Mouse (Mus musculus): Measurements from ENCODE around the gene Usp34. TPM values are rescaled to one million over a fixed set of nuclear protein-coding genes. Genes with fewer than 3 reads are reported as not detected.
A peak's percentile ranks its signal among the peaks of the same experiment; 100 is the strongest.
"Not testable (repeated sequence)": the region's sequence is repeated elsewhere in the genome, so short reads cannot be mapped to it uniquely, and the experiment has no call there.

The Usp34 gene
- total RNA-seq, 2 experiments from 2014 or later: 88.0 to 92.1 TPM

DNA sequence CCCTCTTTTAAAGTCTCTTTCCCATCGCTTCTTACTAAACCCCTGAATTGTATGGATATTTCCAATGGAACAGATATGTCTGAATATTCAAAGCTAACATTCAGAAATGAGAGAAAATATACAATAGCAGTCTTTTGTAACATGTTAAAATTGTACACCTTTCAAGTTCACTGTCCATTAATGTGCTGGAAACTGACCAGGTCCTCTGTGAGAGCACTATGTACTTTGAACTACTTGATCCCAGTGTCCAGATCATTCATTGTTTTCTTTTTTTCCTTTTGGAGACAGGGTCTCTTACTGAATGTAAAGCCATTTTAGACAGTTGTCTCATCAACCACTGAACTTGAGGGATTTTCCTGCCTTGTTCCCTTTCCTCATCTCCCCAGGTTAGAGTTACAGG, 3.6 kb upstream of the Usp34 start:
- no peak for DNase-seq (ENCODE audit: low spot score in 2 of 2)
- Histone ChIP-seq H3K27ac (no peak overlapping the region), H3K4me3 (no peak overlapping the region)
- TF ChIP-seq CTCF (conservative IDR thresholded peaks at IDR 0.05): no peak

DNA sequence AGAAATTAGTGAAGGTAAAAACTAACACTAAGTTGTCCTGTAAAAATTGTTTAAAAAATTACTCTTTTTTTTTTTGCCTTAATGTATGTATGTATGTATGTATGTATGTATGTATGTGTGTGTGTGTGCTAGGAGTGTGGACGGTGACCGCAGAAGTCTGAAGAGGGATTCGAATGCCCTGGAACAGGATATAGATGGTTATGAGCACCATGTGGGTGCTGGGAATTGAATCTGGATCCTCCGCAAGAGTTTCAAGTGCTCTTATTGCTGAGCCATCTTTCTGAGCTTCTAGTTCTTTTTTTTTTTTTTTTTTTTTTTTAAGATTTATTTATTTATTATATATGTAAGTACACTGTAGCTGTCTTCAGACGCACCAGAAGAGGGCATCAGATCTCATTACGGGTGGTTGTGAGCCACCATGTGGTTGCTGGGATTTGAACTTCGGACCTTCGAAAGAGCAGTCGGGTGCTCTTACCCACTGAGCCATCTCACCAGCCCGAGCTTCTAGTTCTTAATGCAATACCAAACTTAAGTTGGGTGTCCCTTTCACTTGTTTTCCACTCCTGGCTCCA, 1.5 kb upstream of the Usp34 start:
- not testable (repeated sequence) for DNase-seq (ENCODE audit: low spot score in 2 of 2)
- TF ChIP-seq CTCF (conservative IDR thresholded peaks at IDR 0.05): peak; percentile 46
- Histone ChIP-seq H3K4me3 (peak overlapping the region; percentile 66), H3K27ac (peak overlapping the region; percentile 98)

DNA sequence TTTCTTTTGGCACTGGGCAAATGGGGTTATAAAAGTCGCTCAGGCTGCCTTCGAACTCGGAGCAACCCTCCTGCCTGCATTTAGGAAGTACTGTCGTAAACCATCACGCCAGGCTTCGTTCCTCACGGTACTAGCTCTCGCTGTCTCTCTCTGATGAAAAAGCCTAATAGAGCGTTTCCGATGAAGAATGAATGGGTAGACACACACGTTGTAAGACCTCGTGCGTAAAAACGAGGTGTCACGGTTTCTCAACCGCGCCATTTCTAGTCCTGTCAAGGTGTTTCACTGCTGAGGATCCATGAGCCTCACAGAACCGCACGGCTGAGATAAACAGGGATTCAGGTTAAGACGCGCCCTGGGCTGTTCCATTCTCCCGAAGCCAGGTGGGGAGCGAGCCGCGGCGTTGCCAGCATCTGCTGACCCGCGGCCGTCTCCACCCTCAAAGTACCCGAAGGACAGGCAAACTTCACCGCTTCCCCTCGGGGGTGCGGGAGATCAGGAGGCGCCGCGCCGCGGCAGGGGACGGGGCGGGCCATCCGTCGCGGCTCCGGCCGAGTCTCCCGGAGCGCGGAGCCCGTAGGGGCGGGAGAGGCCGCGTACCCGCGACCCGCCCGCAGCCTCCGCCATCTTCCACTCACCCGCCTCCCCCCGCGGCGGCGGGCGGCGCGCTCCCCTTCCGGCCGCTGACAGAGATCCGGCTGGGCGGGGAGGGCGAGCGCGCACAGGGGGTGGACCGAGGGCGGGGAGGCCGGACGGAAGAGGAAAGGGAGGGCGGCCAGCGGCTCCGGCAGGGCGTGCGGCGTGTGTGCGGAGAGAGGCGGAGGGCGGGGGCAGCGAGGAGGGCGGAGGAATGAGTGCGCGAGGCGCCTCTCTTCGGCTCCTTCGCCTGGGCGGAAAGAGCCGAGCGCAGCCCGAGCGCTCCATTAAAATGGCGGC, 754 bp upstream of the Usp34 start:
- peak overlapping the region; percentile 66 for H3K4me3 ChIP-seq
- TF ChIP-seq CTCF (conservative IDR thresholded peaks at IDR 0.05): no peak
- peak; percentile 95 for DNase-seq (ENCODE audit: low spot score in 2 of 2)
- H3K27ac ChIP-seq: peak overlapping the region; percentile 98

DNA sequence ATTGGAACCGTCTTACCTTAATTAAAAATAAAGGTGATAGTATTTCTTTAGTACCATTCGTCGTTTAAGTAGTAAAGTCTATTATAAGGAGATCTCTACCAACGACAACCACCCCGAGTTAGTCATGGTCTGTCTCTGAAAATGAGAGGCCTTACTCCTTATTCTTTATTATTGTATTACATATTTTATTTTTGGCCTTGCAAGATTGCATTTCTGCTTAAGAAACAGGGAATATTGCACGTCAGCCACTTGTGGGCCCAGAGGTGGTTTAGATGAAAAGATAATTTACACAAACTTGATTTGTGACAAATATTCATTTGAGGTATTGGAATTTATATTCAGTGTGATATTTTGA, 848 bp downstream of the Usp34 start:
- peak overlapping the region; percentile 98 for H3K27ac ChIP-seq
- DNase-seq (ENCODE audit: low spot score in 2 of 2): no peak
- no peak for TF ChIP-seq CTCF (conservative IDR thresholded peaks at IDR 0.05)
- peak overlapping the region; percentile 66 for H3K4me3 ChIP-seq

DNA sequence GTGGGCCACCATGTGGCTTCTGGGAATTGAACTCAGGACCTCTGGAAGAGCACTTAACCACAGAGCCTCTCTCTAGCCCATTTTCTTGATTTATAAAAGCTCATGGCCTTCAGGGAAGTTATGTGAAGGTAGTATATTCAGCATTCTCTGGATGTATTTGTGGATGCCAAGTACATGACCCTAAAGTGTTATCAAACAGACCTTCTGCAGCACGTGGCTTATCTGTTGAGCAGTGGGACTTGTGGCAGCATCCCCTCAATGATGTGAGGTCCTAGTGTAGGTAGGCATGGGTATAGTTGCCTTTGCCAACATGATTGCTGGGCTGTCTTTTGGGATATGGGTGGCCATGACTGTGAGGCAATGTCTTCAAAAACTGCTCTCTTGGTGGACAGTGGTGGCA, 6.8 kb downstream of the Usp34 start:
- DNase-seq (ENCODE audit: low spot score in 2 of 2): no peak
- no peak overlapping the region for H3K27ac ChIP-seq
- H3K4me3 ChIP-seq: no peak overlapping the region
- no peak for TF ChIP-seq CTCF (conservative IDR thresholded peaks at IDR 0.05)

DNA sequence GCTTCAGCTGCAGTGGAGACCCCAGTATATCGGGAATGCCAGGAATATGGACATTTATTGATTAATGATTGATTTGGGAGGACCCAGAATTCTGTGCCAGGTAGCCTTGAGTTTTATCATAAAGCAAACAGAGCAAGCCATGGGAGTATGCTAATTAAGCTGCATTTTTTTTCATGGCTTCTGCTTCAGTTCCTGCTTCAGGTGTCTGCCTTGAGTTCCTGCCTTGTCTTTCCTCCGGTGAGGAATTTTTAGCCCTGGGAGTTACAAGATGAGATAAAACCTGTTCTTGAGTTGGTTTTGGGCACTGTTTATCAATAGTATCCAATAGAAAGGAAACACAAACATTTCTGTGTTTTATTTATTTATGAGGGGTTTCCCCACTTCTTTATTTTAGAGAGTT, 22.7 kb downstream of the Usp34 start:
- no peak for DNase-seq (ENCODE audit: low spot score in 2 of 2)
- no peak overlapping the region for H3K27ac ChIP-seq
- H3K4me3 ChIP-seq: no peak overlapping the region
- no peak for TF ChIP-seq CTCF (conservative IDR thresholded peaks at IDR 0.05)

DNA sequence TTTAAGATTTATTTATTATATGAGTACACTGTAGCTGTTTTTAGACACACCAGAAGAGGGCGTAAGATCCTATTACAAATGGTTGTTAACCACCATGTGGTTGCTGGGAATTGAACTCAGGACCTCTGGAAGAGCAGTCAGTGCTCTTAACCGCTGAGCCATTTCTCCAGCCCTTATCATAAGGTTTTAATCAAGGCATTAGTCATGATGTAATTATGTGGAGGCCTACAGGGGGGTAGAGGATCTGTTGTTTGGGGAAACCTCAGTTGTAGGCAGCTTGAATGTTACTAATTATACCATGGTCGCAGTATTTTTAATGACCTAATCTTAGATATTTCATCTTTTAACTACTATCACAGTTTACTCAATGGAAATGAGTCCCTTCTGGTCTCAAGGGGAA, 25.4 kb downstream of the Usp34 start:
- peak; percentile 26 for TF ChIP-seq CTCF (conservative IDR thresholded peaks at IDR 0.05)
- H3K27ac ChIP-seq: no peak overlapping the region
- no peak overlapping the region for H3K4me3 ChIP-seq
- DNase-seq (ENCODE audit: low spot score in 2 of 2): no peak

DNA sequence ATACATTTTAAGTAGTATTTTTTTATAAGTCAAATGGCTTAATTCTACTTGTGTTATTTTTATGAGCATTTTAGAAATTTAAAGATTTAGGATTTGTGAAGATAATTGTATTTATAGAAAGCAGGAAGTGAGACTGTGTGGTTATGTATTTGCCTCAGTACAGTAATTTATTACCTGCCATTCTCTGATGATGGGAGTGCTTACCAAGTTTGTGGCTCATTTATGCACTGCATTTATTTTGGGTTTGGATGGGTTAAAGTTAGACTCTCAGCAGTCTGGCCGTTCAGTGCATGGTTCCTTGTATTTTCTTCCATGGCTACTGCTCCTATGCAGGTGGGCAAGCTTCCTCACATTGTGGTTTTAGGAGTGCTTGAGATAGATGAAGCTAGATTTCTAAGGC, 28.5 kb downstream of the Usp34 start:
- no peak for TF ChIP-seq CTCF (conservative IDR thresholded peaks at IDR 0.05)
- H3K27ac ChIP-seq: no peak overlapping the region
- no peak overlapping the region for H3K4me3 ChIP-seq
- DNase-seq (ENCODE audit: low spot score in 2 of 2): no peak

DNA sequence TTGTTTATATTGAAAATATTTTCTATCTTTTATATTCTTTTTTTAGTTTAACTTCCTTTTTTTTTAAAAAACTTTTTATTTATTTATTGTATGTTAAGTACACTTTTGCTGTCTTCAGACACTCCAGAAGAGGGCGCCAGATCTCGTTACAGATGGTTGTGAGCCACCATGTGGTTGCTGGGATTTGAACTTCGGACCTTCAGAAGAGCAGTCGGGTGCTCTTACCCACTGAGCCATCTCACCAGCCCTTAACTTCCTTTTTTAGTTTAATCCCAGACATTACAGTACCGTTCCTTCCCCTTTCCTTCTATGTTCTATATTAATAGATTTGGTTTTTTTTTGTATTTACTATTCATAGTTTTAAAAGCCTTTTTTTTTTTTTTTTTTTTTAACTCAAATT, 50.5 kb downstream of the Usp34 start:
- DNase-seq (ENCODE audit: low spot score in 2 of 2); H3K4me3 ChIP-seq; H3K27ac ChIP-seq: not testable (repeated sequence)
- peak; percentile 62 for TF ChIP-seq CTCF (conservative IDR thresholded peaks at IDR 0.05)

DNA sequence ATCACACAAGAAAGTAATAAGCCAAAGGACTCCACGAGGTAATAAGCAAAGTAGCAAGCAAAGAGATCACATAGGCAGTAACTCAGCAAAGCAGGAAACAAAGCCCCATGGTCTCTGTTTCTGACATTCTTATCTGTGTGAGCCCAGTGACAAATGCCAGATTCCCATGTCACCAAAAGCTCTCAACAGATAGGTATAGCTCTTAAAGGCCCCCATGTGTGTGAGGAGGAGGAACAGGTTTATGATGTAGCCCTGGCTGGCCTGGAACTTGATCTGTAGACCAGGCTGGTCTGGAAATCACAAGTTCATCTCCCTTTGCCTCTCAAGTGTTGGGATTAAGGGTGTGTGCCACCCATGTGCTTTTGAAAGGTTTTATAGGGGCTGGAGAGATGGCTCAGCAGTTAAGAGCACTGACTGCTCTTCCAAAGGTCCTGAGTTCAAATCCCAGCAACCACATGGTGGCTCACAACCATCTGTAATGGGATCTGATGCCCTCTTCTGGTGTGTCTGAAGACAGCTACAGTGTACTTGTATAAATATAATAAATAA, 53.1 kb downstream of the Usp34 start:
- TF ChIP-seq CTCF (conservative IDR thresholded peaks at IDR 0.05): 0 out of 2 replicates have a peak, but pooled peaks have one; percentile 16
- not testable (repeated sequence) for H3K4me3 ChIP-seq; H3K27ac ChIP-seq; DNase-seq (ENCODE audit: low spot score in 2 of 2)

DNA sequence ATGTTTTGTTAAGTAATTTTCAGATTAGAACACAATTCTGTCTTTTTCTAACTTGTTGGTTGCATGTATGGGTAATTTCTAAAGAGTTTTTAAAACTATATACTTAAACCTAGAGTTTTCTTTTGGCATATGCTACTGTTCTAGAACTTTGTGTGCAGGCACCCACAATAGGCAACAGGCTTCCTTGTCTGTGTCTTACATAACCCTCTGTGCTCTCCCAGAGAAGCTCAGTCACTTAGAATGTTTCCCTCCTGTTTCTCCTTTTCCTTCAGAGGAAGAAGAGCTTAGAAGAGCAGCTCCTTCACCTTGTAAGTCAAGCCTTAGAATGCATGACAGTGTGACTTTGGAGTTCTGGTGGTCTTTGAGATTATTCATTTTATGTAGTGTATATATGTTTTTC, 55.6 kb downstream of the Usp34 start:
- Histone ChIP-seq H3K27ac (peak overlapping the region; percentile 44), H3K4me3 (no peak overlapping the region)
- no peak for TF ChIP-seq CTCF (conservative IDR thresholded peaks at IDR 0.05)
- no peak for DNase-seq (ENCODE audit: low spot score in 2 of 2)

DNA sequence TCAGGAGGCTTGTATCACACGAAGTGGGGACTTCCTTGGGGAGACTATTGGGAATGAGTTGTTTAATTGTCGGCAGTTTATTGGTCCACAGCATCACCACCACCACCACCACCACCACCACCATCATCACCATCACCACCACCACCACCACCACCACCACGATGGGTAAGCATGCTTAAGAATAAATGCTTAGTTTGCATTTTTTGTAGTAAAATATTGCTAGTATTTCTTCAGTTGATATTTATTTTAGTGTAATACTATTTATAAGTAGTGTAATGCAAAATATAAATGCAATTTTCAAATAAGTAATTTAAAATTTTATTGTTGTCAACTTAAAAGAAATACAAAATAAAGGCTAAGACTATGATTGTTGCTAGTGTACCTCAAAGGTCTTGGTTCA, 57.7 kb downstream of the Usp34 start:
- TF ChIP-seq CTCF (conservative IDR thresholded peaks at IDR 0.05): no peak
- Histone ChIP-seq H3K27ac (no peak overlapping the region), H3K4me3 (no peak overlapping the region)
- DNase-seq (ENCODE audit: low spot score in 2 of 2): no peak

DNA sequence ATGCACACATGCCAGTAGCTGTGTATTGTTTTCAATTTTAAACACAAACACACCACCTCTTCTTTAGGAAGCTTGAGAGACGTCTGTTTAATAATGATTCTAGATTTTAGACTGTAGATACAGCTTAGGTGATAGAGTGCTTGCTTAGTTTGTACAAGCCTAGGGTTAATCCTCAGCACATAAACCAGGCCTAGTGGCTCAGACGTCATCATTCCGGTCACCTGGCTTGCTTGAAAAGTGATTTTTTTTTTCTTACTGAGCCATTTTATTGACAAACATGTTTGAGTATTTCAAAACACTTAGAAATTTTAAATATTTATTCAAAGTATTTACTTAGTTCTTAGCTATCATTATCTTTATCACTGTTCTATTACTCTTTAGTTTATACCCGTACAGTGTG, 65.3 kb downstream of the Usp34 start:
- Histone ChIP-seq H3K27ac (no peak overlapping the region), H3K4me3 (no peak overlapping the region)
- TF ChIP-seq CTCF (conservative IDR thresholded peaks at IDR 0.05): no peak
- DNase-seq (ENCODE audit: low spot score in 2 of 2): no peak
